Mouse (Mus musculus): ENCODE measurements around the gene Smco1. TPM values are rescaled to one million over a fixed set of nuclear protein-coding genes. Genes with fewer than 3 reads are reported as not detected.
A peak's percentile ranks its signal among the peaks of the same experiment; 100 is the strongest.
"Not testable (repeated sequence)": the region's sequence is repeated elsewhere in the genome, so short reads cannot be mapped to it uniquely, and the experiment has no call there.

The Smco1 gene
- polyA plus RNA-seq, 1 experiment = 0.26 TPM

DNA sequence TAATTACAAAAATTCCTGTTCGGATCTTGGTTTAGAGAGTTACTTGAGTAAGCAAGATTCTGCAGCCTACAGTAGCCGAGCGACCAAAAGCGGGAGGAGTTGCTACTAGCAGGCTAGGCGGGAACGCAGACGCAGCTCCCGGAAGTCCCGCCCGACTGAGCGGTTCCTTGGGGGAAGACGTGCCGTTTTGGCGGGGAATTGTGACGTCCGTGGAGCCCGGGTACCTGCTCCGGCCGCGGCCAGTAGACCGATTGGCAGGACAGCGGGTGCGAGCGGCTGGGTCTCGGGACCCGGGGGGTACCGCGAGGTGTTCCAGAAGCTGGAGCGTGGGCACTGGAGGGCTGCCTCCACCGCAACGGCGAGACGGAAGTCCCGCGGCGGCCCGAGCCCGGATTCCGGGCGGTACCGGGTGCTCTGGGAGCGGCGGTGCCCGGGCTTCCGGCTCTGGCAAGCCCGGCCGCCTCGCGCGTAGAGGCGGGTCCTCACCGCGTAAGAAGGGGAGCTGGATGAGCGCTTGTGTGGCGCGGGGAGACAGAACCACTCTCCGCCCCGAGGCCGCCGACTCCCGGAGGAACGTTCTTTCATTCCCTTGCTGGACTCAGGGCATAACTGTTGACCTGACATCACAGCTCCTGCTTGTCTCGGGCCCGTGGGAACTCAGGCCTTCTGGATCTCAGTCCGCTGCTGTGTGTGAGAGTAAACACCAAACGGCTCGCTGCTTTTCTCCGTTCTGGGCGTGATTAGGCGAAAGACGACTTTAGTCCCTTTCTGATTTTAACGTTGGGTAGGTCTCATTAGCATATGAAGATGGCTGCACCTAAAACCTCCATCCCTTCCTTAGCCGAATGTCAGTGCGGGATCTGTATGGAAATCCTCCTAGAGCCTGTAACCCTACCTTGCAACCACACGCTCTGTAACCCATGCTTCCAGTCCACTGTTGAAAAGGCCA lies 6.3 kb downstream of the Smco1 start, which contains the start of gene Rnf168:
Gene Rnf168, plus strand, starts transcription at position 152 of the 949 bp plus-strand sequence.
- TF ChIP-seq CTCF (IDR thresholded peaks at IDR 0.05; ENCODE audit: borderline replicate concordance, control insufficient read depth, extremely low read depth, insufficient read depth, low read length, poor library complexity) = no peak
- TF ChIP-seq POLR2A (IDR thresholded peaks at IDR 0.05; ENCODE audit: control insufficient read depth, extremely low read depth, insufficient read depth, low read length, poor library complexity) = peak; percentile 59; the same call in 1 of the 2 replicates
- H3K27ac ChIP-seq (ENCODE audit: control insufficient read depth, insufficient read depth, low read length) = peak within 1 kb of the TSS; percentile 43
- peak within 1 kb of the TSS; percentile 82 for H3K4me3 ChIP-seq (ENCODE audit: control insufficient read depth, insufficient read depth, low read length)
- WGBS = under 1% methylated on average over 75 of the region's 75 CpGs
- no peaks in the 10 kb centered on the region for H3K36me3 ChIP-seq (ENCODE audit: control insufficient read depth, insufficient read depth, low read length)
- DNase-seq = peak; percentile 87
- H3K27me3 ChIP-seq (ENCODE audit: control insufficient read depth, insufficient read depth, low read length) = no peaks in the 10 kb centered on the region
- 0 out of 2 replicates have a peak, but pooled peaks cover 2% of the 10 kb centered on the region for H3K4me1 ChIP-seq (replicated peaks; ENCODE audit: control insufficient read depth, insufficient read depth, low read length)

DNA sequence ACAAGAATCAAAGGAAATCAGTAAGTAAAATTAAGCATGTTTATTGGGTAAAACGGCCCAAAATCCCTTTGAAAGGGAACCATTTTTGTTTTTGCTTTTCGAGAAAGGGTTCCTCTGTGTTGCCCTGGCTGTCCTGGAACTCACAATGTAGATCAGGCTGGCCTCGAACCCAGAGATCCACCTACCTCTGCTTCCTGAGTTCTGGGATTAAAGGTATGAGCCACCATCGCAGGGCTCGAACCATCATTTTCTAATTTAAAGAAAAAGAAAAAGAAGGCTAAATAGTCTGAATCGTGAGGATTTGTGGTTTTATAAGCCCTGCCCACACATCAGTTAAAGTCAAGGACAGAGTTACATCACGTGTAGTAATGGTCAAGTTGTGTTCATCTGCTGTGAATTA lies 7.1 kb downstream of the Smco1 start:
- Histone ChIP-seq H3K4me1 (replicated peaks; ENCODE audit: control insufficient read depth, insufficient read depth, low read length) (0 out of 2 replicates have a peak, but pooled peaks cover 2% of the 10 kb centered on the region), H3K36me3 (ENCODE audit: control insufficient read depth, insufficient read depth, low read length) (peaks cover 6% of the 10 kb centered on the region), H3K4me3 (ENCODE audit: control insufficient read depth, insufficient read depth, low read length) (peak overlapping the region; percentile 82), H3K27ac (ENCODE audit: control insufficient read depth, insufficient read depth, low read length) (no peak overlapping the region), H3K27me3 (ENCODE audit: control insufficient read depth, insufficient read depth, low read length) (no peaks in the 10 kb centered on the region)
- DNase-seq = no peak
- 16% methylated on average over 7 of the region's 7 CpGs for WGBS
- TF ChIP-seq POLR2A (IDR thresholded peaks at IDR 0.05; ENCODE audit: control insufficient read depth, extremely low read depth, insufficient read depth, low read length, poor library complexity) = no peak
- no peak for TF ChIP-seq CTCF (IDR thresholded peaks at IDR 0.05; ENCODE audit: borderline replicate concordance, control insufficient read depth, extremely low read depth, insufficient read depth, low read length, poor library complexity)

DNA sequence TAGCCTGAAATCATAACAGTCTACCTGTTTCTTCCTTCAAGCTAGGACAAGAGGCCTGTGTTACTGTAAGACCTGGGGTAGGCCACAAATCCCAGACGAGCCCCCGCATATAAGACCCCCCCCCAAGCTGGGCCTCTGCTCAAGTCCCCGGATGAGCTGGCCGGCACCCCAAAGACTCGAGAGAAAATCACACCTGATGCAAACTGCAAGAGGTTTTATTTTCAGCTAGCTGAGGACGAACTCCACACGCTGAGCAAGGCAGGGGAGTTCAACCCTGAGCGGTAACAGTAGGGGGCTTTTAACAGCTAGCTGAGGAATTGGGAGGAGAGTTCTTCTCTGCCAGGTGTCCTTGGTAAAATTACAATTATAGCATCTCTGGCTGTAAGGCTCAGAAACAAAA lies 8.9 kb downstream of the Smco1 start:
- Histone ChIP-seq H3K27me3 (ENCODE audit: control insufficient read depth, insufficient read depth, low read length) (no peaks in the 10 kb centered on the region), H3K36me3 (ENCODE audit: control insufficient read depth, insufficient read depth, low read length) (peaks cover 22% of the 10 kb centered on the region), H3K4me1 (replicated peaks; ENCODE audit: control insufficient read depth, insufficient read depth, low read length) (0 out of 2 replicates have a peak, but pooled peaks cover 2% of the 10 kb centered on the region), H3K4me3 (ENCODE audit: control insufficient read depth, insufficient read depth, low read length) (no peak overlapping the region), H3K27ac (ENCODE audit: control insufficient read depth, insufficient read depth, low read length) (no peak overlapping the region)
- no peak for DNase-seq
- 98% methylated on average over 8 of the region's 8 CpGs for WGBS
- TF ChIP-seq CTCF (IDR thresholded peaks at IDR 0.05; ENCODE audit: borderline replicate concordance, control insufficient read depth, extremely low read depth, insufficient read depth, low read length, poor library complexity) (no peak), POLR2A (IDR thresholded peaks at IDR 0.05; ENCODE audit: control insufficient read depth, extremely low read depth, insufficient read depth, low read length, poor library complexity) (no peak)

DNA sequence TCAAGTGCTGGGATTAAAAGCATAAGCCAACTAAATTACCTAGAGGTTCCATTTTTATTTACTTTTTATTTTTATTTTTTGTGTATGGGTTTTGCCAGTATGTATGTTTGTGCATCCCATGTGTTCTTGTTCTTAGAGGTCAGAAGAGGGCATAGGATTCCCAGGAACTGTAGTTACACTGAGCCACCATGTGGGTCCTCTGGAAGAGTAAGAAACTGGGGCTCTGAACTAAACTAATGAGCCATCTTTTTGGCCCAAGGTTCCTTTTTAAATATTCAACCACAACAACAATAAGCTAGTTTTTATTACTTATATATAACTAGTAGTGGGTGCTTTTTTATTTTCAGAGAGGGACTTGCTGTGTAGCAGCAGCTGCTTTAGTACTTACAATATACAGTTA lies 11.3 kb downstream of the Smco1 start:
- no peak for DNase-seq
- H3K36me3 ChIP-seq (ENCODE audit: control insufficient read depth, insufficient read depth, low read length) = peaks cover 46% of the 10 kb centered on the region
- TF ChIP-seq CTCF (IDR thresholded peaks at IDR 0.05; ENCODE audit: borderline replicate concordance, control insufficient read depth, extremely low read depth, insufficient read depth, low read length, poor library complexity) (no peak), POLR2A (IDR thresholded peaks at IDR 0.05; ENCODE audit: control insufficient read depth, extremely low read depth, insufficient read depth, low read length, poor library complexity) (no peak)
- H3K27ac ChIP-seq (ENCODE audit: control insufficient read depth, insufficient read depth, low read length) = no peak overlapping the region
- 0 out of 2 replicates have a peak, but pooled peaks cover 2% of the 10 kb centered on the region for H3K4me1 ChIP-seq (replicated peaks; ENCODE audit: control insufficient read depth, insufficient read depth, low read length)
- no peak overlapping the region for H3K4me3 ChIP-seq (ENCODE audit: control insufficient read depth, insufficient read depth, low read length)
- no peaks in the 10 kb centered on the region for H3K27me3 ChIP-seq (ENCODE audit: control insufficient read depth, insufficient read depth, low read length)

DNA sequence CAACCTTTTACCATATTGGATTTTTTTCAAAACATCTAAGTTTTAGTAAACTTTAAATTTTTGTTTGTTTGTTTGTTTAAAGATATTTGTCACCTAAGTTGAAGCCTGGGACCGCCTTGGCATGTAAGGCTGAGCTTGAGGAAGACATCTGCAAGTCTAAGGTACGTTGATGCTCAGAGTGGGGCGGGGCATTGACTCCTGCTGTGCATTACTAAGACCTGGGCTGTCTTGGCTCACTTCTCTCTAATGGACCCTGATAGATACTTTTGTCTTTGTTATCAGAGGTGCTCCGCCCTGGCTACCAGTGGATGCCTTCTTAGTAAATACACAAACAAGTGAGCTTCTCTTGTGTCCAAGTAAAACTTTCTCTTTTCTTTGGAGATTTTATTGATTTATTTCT lies 20.6 kb downstream of the Smco1 start:
- H3K4me1 ChIP-seq (replicated peaks; ENCODE audit: control insufficient read depth, insufficient read depth, low read length) = no peaks in the 10 kb centered on the region
- DNase-seq = no peak
- no peak for TF ChIP-seq CTCF (IDR thresholded peaks at IDR 0.05; ENCODE audit: borderline replicate concordance, control insufficient read depth, extremely low read depth, insufficient read depth, low read length, poor library complexity)
- no peak for TF ChIP-seq POLR2A (IDR thresholded peaks at IDR 0.05; ENCODE audit: control insufficient read depth, extremely low read depth, insufficient read depth, low read length, poor library complexity)
- 98% methylated on average over 4 of the region's 4 CpGs for WGBS
- H3K27me3 ChIP-seq (ENCODE audit: control insufficient read depth, insufficient read depth, low read length) = no peaks in the 10 kb centered on the region
- H3K27ac ChIP-seq (ENCODE audit: control insufficient read depth, insufficient read depth, low read length) = no peak overlapping the region
- no peak overlapping the region for H3K4me3 ChIP-seq (ENCODE audit: control insufficient read depth, insufficient read depth, low read length)
- peaks cover 58% of the 10 kb centered on the region for H3K36me3 ChIP-seq (ENCODE audit: control insufficient read depth, insufficient read depth, low read length)

DNA sequence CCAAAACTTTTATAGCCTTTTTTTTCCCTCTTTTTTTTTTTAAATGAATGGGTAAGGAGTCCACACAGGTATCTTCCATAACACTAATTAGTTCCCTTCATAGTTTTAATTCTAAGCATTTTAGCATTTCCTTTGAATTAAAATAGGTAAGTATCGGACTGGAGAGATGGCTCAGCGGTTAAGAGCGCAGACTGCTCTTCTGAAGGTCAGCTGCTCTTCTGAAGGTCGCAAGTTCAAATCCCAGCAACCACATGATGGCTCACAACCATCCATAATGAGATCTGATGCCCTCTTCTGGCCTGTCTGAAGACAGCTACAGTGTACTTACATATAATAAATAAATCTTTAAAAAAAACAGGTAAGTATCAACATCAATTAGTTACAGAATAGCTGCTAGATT lies 28.3 kb downstream of the Smco1 start:
- not testable (repeated sequence) for DNase-seq; H3K27ac ChIP-seq (ENCODE audit: control insufficient read depth, insufficient read depth, low read length); H3K4me3 ChIP-seq (ENCODE audit: control insufficient read depth, insufficient read depth, low read length); H3K27me3 ChIP-seq (ENCODE audit: control insufficient read depth, insufficient read depth, low read length); H3K4me1 ChIP-seq (replicated peaks; ENCODE audit: control insufficient read depth, insufficient read depth, low read length)
- peaks cover 42% of the 10 kb centered on the region for H3K36me3 ChIP-seq (ENCODE audit: control insufficient read depth, insufficient read depth, low read length)
- WGBS = 96% methylated on average over 4 of the region's 4 CpGs
